In the genomic region with DNA sequence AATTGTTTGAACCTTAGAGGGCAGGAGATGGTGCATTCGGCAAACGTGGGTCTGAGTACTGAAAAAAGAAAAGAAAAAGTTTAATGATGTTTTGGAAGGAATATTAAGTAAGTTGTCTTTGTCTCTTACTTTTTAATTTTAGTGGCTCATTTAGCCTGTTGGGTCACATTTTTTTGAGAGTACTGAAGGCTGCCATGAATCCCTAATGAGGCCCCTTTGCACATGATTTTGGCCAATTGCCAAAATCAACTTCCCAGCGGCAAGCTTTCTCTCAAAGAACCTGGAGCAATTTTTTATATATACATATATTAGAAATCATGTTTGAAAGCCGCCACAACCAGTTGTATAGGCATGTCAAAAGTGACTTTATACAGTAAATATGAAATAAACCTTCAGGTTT, we compare ENCODE assay signal across 8 mouse cellular contexts.
DNase-seq lines count a peak whose midpoint lies in the region; ATAC-seq lines count a peak whose summit lies in the region.

No protein-coding gene starts in this region.

- no peak for ATAC-seq in neural tube, embryonic 11.5 days (ENCODE audit: insufficient read depth, low FRiP score, low TSS enrichment)
- ATAC-seq in cerebellum, adult (ENCODE audit: insufficient number of reproducible peaks, low FRiP score, low TSS enrichment) = no peak

- H3K4me3 ChIP-seq in neural tube, embryonic 11.5 days (ENCODE audit: low read depth, low read length) = no peak overlapping the region

- no peak overlapping the region for H3K4me2 ChIP-seq in neural tube, embryonic 11.5 days (ENCODE audit: low read depth)

- no peaks in the 10 kb centered on the region for H3K27me3 ChIP-seq in neural tube, embryonic 11.5 days (ENCODE audit: control insufficient read depth, insufficient read depth, low read length)

- DNase-seq in neural tube, embryonic 11.5 days (ENCODE audit: low spot score) = peak; percentile 29
- DNase-seq in neural tube, embryonic 10.5 days (ENCODE audit: extremely low spot score, low spot score) = no peak
- peak; percentile 32 for DNase-seq in forelimb bud, embryonic 11.5 days (ENCODE audit: low read depth, low spot score)
- peak; percentile 26 for DNase-seq in kidney, adult 11 months
- peak; percentile 45 for DNase-seq in mesoderm, embryonic 11.5 days (ENCODE audit: low read depth, low spot score)
- DNase-seq in c-Kit-positive CD71-positive TER-119-positive erythroid progenitor cells, embryonic 14.5 days (ENCODE audit: low spot score) = no peak
- no peak for DNase-seq in ovary, postnatal 10 days (ENCODE audit: low spot score)

- 61% methylated on average over 4 of the region's 4 CpGs for WGBS in neural tube, embryonic 11.5 days

- peak overlapping the region; percentile 62; the same call in 1 of the 2 replicates for H3K27ac ChIP-seq in neural tube, embryonic 11.5 days (ENCODE audit: low read depth, low read length)

- no peak overlapping the region for H3K9ac ChIP-seq in neural tube, embryonic 11.5 days (ENCODE audit: low read length)

- no peaks in the 10 kb centered on the region for H3K9me3 ChIP-seq in neural tube, embryonic 11.5 days (ENCODE audit: control insufficient read depth, low read length)

- no peaks in the 10 kb centered on the region for H3K36me3 ChIP-seq in neural tube, embryonic 11.5 days (ENCODE audit: control insufficient read depth, insufficient read depth, low read length)

- H3K4me1 ChIP-seq in neural tube, embryonic 11.5 days (ENCODE audit: control insufficient read depth, insufficient read depth, low read length) = peaks cover 4% of the 10 kb centered on the region; the same call in 1 of the 2 replicates

Comparison
In these comparisons a context has a peak if more than half of its experiments do, and no peak if none do; other contexts are left out.
1. DNase-seq: peak in neural tube, embryonic 11.5 days (single experiment), forelimb bud, embryonic 11.5 days (single experiment), kidney, adult 11 months (single experiment) and mesoderm, embryonic 11.5 days (single experiment); none in neural tube, embryonic 10.5 days (single experiment), c-Kit-positive CD71-positive TER-119-positive erythroid progenitor cells, embryonic 14.5 days (single experiment) and ovary, postnatal 10 days (single experiment).